Mouse (Mus musculus): ENCODE measurements around the gene Mus81.

The Mus81 gene
- long read RNA-seq, experiment 1, transcript Mus81-202 (16 exons, 2,067 nt): major isoform, 9 of 15 reads
- long read RNA-seq, experiment 1, partial matches to known transcripts: 1 of 15 reads
- long read RNA-seq, experiment 1, other reads (novel, unspliced or antisense): 4 of 15 reads
- long read RNA-seq, experiment 2, transcript Mus81-202 (16 exons, 2,067 nt): major isoform, 23 of 30 reads
- long read RNA-seq, experiment 2, partial matches to known transcripts: 0 of 30 reads
- long read RNA-seq, experiment 2, other reads (novel, unspliced or antisense): 3 of 30 reads

- intact Hi-C loops (cut with DNase I): loop anchor here (5.0 kb wide), 1 partner anchor 56 kb away; no protein-coding TSS in a partner anchor
Measured at GRCm38 (mm10) chr19:5487768-5488550, at the start of gene Mus81. TSS of gene Mus81 (minus strand) at chr19:5488402.

- intact Hi-C loops (cut with DNase I): no loop called here
Measured at GRCm38 (mm10) chr19:5532520-5532919, 44.3 kb upstream of the Mus81 start.

DNA sequence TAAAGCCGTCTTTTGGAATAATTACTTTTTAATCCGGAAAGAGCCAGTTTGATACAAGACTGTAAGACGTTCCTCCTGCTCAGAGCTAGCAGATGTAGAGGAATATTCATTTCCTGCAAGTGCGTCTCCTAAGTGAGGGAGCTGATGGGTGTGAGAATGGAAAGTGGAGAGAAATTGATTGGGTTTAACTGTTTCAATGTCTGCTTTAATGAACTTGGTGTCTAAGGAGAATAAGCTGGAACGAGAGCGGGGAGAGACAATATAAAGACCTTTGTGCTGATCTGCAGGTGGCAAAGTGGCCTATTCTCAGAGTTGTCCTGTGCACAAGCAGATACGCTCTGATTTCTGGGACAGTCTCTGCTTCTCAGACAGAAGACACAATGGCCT, 41.9 kb upstream of the Mus81 start:
- intact Hi-C loops (cut with DNase I): no loop called here

GRCm38 (mm10) chr19:5529325-5530137, 41.3 kb upstream of the Mus81 start:
- intact Hi-C loops (cut with DNase I): loop anchor here (1.0 to 10.0 kb wide), 2 partner anchors 39 to 255 kb away; partner anchors contain the start of gene Ap5b1

DNA sequence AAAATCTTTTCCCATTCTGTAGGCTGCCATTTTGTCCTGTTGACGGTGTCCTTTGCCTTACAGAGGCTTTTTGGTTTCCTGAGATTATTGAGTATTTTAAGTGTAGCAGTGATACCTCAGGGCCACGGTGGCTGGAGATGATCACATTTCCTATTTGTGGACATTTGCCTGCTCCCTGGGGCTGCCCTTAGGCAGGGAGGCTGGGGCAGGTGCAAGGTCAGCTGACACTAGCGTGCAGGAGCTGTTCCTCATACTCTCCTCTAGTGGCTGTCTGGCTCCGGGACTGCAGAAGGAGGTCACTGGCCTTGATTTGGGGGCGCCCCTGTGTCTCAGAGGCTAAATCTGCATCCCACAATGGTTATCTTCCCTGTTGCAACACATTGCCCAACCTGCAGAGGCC, 37.0 kb upstream of the Mus81 start:
- intact Hi-C loops (cut with DNase I): loop anchor here (10.0 kb wide), 1 partner anchor 260 kb away; no protein-coding TSS in a partner anchor

- intact Hi-C loops (cut with DNase I): no loop called here
Measured at GRCm38 (mm10) chr19:5518721-5519120, 30.5 kb upstream of the Mus81 start.

DNA sequence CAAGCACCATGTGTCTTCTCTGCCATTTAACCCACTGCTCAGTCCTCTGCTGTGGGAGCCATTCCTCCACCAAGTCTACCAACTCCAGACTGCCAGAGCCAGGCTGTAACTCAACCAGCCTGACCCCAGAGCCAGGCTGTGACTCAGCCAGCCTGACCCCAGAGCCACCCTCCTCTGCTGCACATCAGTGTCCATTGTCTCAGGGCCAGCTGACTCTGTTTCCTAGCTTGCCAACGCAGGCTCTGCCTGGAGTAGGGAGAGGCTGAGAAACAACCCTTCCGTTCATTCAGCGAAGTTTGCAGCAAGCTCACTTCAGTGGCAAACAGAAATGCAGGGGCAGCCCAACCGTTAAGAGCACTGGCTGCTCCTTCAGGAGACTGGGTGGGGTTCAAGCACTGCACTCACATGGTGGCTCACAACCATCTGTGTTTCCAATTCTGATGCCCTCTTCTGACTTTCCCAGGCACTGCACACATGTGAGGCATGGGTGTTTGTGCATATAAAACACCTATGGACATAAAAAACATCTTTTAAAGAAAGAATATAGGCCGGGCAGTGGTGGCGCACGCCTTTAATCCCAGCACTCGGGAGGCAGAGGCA, 28.8 kb upstream of the Mus81 start:
- intact Hi-C loops (cut with DNase I): no loop called here

GRCm38 (mm10) chr19:5515840-5516777, 27.9 kb upstream of the Mus81 start:
- intact Hi-C loops (cut with DNase I): no loop called here

- intact Hi-C loops (cut with DNase I): no loop called here
Measured at GRCm38 (mm10) chr19:5513005-5513349, 24.8 kb upstream of the Mus81 start.

DNA sequence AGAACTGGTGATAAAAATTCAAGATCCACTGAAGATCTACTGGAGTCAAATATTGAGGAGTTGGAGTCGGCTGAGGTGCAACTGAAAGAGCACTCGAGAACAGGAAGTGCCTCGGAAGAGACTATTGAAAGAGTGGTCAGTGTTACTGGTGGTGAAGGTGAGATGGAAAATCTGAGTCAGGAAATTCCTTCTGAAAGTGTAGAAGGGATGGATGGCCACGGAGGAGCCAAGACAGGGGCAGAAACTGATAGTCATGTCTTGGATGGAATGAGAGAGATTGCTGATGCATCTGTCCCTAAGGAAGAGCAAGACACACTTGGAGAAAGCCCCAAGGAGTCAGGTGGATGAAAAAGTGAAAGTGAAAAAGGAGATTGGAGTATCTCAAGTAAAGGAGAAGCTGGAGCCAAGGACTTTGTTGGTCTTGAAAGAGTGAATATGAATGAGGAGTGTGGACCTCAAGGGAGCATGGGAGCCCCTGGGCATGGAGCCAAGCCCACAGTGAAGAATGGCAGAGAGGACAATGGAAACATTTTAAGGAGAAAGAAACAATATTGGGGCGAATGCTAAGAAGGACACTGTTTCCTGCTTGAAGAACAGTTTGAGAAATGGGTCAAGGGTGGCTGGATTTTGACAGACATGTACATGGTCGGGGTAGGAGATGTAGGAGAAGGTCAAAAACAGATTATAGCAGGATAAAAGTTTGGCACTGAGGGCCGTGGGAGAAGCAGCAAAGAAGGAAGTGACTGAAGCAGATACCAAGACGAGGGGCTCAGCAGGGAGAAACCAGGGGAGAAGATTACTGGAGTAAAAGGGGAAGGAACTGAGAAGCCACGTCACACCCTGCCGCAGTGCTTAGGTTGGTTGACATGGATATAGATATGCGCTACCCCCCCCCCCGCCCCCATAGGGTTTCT, 24.1 kb upstream of the Mus81 start:
- intact Hi-C loops (cut with DNase I): no loop called here

DNA sequence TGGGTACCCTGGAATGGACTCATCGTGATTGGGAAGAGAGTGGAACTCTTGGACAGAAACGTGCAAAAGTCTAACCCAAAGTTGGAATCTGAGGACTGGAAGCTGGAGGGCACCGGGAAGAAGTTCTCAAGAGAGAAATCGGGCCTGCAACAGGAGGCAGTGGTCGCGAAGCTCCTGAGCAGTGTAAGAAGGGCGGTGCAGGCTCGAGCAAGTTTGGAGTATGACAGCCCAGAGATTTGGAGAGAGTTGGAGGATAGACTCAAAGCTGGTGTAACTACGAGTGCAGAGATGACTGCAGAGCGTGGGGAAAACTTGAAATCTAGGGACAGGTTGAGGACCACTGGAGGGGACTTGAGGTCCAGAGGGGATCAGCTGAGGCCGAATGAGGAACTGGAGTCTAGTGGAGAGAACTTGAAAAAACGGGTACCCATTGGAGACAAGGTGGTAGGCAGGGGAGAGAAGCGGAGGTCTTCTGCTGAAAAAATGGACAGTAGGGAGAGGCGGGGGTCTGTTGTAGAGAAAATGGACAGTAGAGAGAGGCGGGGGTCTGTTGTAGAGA, 23.0 kb upstream of the Mus81 start:
- intact Hi-C loops (cut with DNase I): no loop called here

DNA sequence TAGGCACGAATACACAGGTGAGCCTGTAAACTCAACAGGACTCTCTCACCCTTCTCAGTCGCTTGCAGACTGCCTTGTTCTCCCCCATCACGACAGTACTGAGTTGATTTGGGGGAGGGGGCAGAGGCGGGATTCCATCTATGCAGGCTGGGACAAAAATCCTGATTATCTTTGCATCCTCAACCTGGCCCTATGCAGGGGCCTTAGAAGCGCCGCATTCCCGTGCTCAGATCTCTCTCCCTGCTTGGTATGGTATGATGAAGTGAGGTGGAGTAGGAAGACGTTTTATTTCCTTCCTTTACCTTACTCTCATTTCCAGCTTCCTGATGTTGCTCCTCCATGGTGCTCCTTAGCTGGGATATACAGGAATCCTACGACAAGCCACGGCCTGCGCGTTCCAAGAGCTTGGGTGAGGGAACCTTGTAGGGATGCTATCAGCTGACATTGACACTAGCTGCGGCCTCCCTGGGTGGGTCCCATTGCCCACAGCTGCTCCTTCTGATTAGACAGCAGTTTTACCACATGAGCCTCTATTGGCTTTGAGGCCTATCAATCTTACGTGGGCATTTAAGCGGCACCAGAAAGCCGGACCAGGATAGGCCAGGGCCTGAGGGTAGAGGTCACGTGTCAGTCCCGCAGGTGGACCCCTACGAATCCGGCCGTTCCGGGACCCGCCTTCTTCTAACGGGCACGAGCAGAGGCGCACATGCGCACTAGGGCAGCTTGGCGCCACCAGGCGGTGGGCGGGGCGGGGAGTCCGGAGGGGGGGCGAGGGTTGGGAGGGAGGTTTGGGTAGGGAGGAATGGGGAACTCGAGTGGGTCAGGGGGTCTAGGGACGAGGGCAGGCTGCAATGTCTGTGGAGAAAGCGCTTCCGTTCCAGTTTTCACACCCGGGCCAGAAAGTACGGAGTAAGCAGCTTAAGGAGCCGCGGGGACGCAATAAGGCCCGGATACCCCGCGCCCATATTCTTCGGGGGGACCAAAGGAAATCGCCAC, 22.1 kb upstream of the Mus81 start, which contains the start of gene Snx32:
Snx32 (minus strand) TSS at position 508 of the 996 bp plus-strand sequence.
- intact Hi-C loops (cut with DNase I): no loop called here

GRCm38 (mm10) chr19:5503687-5504086, 15.5 kb upstream of the Mus81 start, which contains the start of gene 1700020D05Rik:
TSS of gene 1700020D05Rik (minus strand) at chr19:5503787.
- intact Hi-C loops (cut with DNase I): no loop called here

GRCm38 (mm10) chr19:5500330-5500875, 12.2 kb upstream of the Mus81 start:
- intact Hi-C loops (cut with DNase I): no loop called here

- intact Hi-C loops (cut with DNase I): no loop called here
Measured at GRCm38 (mm10) chr19:5496052-5496370, 7.8 kb upstream of the Mus81 start.

DNA sequence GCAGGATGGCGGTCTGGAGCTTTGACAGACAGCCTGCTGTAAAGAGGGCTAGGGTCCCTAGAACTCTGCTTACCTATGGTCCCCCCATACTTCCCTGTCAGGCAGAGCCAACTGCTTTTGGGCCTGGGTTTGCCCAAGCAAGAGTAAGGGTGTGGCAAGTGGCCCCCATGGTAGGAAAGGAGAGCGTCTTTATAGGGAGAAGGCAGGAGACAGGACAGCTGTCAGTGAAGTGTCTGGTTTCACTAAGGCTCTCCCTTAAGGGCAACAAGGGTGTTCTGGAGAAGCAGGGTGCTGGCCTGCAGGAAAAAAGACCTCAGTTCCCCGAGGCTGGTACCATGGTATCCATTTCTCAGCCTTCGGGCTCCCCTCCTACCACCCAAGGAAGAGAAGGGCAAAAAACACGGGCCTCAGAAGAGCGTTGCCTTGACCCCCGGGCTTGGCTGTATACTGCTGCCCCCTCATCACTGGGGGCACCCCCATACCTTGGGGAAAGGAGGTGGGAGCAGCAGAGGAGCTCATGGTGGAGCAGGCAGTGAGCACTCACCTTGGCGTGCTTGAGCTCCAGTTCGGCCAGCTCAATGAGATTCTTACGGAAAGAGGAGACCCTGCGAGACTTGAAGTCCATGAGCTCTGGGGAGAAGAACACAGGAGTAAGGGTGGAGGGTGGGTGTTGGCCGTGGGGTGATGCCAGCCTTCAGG, 7.3 kb upstream of the Mus81 start:
- intact Hi-C loops (cut with DNase I): no loop called here

DNA sequence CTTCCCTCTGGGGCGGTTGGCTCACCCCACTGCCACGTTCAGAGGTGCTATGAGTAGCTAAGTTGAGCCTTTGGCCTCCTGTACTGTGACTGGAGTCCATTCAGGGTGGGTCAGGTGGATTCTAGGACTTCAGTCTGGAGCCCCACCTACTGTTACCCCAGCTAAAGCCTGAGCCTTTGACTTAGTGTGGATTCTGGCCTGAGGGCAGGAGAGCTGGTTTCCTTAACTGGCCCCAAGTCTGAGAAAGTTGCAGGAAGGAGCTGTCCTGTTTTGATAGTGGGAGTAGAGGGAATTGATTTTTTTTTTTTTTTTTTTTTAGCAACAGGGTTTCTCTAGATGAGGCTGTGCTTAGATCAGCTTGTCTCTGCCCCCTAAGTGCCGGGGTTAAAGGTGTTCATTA, 6.1 kb upstream of the Mus81 start:
- intact Hi-C loops (cut with DNase I): no loop called here
